Mouse (Mus musculus) E14TG2a.4 (cell line): ENCODE measurements around the gene Wdfy3.

Experiments used
- CTCF ChIP-seq: conservative IDR thresholded peaks from 2 replicates; pipeline ENCODE4 v1.5.1; 2014; ENCODE audit warnings: low read length
- POU5F1 ChIP-seq: IDR thresholded peaks from 2 replicates; pipeline ENCODE4 v1.6.1; 2014; ENCODE audit warnings: low read length, borderline replicate concordance

GRCm38 (mm10) chr5:102032594-102033240 is 37.0 kb downstream of the Wdfy3 start:
- no peak for TF ChIP-seq CTCF
- TF ChIP-seq POU5F1 = no peak
